Mouse (Mus musculus): ENCODE measurements around the gene Zfp872.
"Not testable (repeated sequence)": the region's sequence is repeated elsewhere in the genome, so short reads cannot be mapped to it uniquely, and the experiment has no call there.

Gene Zfp872

DNA sequence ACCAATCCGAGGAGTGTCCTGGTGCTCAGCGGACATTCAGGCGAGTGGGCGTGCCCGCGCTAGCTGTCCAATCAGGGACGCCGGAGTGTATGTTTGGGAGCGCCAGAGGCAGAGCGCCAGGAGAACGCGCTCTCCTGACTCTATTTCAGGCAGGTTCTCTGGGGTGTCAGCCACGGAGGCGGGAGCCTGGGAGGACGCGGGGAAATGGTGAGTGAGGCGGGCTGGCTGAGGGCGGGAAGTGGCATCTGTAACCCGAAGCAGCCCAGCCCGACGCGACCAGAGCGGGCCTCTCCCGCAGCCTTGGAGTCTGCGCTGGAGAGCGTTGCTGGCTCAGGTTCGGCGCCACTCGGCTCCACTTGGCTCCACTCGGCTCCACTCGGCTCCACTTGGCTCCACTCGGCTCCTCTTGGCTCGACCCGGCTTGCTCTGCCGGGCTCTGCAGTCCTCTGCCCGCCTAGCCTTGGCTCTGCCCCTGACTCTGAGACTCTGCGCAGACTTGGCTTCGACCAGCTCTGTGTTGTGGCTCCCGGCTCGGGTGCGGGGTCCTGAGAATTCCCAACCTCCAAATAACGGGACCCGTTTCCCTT, at the start of gene Zfp872:
Gene Zfp872, plus strand, starts transcription at position 66 of the 587 bp plus-strand sequence.
- peak; percentile 81 for DNase-seq (ENCODE audit: low spot score)

DNA sequence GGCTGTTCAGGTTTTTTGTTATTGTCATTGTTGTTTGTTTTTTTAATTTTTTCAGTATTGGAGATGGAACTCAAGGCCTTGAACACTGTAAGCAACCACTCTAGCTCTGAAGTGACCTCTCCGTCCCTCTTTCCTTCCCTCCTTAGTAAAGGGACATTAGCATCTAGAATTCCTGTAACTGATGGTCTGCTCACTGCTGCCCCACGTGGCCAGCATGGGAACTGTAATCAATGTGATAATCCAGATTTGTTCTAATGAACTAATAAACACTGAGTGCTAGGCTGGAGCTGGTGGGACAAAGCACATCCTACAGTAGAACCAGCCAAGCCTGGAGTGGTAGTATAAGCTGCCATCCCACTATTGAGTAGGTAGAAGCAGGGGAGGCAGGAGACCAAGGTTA, 49.4 kb upstream of the Zfp872 start:
- DNase-seq (ENCODE audit: low spot score) = no peak

DNA sequence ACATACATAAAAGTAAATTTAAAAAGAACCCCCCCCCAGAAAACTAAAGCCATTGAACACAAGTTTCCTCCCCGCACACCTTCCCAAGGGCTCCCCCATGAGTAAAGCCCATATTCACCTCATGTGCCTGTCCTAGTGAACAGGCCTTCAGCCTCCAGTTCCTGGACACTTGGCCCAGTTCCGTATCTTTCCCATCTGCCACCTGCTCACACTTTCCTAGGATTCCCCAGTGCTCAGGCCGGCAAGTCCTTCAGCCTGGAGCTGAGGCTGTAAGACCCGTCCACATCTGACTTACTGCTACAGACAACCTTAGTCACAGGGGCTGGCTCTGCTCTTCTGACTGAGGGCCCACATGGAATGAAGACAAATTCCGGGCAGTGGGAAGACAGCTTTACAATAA, 48.1 kb upstream of the Zfp872 start:
- DNase-seq (ENCODE audit: low spot score) = no peak

DNA sequence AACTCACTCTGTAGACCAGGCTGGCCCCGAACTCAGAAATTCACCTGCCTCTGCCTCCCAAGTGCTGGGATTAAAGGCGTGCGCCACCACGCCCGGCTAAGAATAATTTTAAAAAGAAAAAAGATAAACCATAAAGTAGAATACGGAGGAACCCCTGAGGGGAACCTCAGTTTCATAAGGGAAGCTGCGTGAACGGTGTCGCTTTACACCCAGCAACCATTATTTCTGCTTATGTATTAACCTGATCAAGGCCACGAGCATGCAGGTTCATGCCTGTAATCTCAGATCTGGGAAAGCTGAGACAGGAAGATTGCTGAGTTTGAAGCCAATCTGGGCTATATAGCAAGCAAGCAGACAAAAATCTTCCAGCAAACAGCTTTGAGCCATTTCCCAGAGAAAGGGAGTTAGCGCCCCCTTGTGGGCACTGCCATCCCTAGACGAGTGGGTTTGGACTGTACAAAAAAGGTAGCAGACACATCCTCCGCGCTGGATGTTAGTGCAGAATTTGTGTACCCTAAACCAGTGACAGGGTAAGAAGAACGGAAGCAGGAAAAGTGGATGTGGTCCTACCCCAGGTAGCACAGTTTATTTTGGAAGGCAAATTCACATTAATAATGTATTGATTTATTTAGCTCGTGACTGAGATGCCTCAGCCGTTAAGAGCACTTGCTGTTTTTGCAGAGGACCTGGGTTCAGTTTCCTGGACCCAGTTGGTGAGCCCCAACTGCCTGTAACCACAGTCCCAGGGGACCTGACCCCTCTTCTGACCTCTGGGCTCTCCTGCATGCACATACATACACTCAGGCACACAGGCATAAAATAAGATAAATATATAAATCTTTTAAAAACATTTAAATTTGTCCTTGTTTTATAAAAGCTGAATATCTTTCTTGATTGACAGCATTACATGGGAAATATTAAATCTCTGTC, 44.5 kb upstream of the Zfp872 start:
- peak; percentile 79 for DNase-seq (ENCODE audit: low spot score)

GRCm38 (mm10) chr9:22144304-22144965, 43.5 kb upstream of the Zfp872 start:
- DNase-seq (ENCODE audit: low spot score) = no peak

GRCm38 (mm10) chr9:22149426-22150248, 38.3 kb upstream of the Zfp872 start:
- DNase-seq (ENCODE audit: low spot score) = no peak

DNA sequence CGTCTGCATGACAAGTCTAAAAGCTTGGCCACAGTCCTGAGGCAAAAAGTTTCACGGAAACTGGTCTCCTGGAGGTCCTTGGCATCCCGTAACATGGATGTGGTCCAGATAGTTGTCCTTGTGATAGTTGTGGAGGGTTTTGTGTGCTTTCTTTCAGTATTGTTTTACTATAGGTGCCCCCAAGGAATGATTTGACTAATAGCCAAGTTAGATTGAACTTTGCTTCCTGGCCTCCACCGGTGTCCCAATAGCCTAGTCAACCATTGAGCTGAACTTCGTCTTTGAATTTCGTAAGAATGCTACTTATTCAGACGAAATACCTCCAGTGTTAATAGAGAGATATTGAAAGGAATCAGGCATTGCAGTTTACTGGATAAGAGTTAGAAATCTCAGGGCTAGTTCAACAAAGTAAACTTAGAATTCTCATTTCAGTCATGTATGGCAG, 37.6 kb upstream of the Zfp872 start:
- not testable (repeated sequence) for DNase-seq (ENCODE audit: low spot score)

- no peak for DNase-seq (ENCODE audit: low spot score)
Observed at GRCm38 (mm10) chr9:22150946-22151345, 36.9 kb upstream of the Zfp872 start.

DNA sequence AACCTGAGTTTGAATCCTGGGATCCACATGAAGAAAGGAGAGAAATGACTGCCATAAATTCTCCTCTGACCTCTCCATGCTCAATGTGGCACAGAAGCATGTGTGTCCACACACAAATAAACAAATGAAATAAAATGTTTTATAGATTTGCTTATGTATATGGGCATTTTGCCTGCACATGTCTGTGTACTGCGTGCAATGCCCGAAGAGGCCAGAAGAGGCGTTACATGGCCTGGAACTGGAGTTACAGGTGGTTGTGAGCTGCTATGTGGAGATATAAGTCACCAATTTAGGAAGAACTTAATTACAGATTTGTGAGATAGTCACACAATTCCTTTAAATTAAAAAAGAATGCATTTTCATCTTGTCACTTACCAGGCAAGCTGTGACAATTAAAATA, 34.1 kb upstream of the Zfp872 start:
- no peak for DNase-seq (ENCODE audit: low spot score)

DNA sequence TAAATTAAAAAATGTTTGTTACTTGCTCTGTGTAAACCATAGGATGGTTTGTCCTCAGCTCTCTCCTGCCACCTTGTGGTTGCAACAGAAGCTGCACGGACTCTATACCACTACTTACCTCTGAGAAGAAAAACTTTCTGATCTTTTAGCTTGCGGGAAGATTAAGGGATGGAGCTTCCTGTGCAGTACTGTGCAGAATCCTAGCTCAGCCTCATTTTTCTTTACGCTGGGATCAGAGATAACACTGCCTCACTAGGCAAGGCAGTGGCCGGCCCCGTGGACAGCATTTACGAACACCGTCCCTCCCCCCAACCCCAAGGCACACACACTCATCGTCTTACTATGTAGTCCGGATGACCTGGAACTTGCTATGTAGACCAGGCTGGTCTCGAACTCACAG, 32.3 kb upstream of the Zfp872 start:
- peak; percentile 46 for DNase-seq (ENCODE audit: low spot score)

GRCm38 (mm10) chr9:22156497-22157245, 31.2 kb upstream of the Zfp872 start, which contains the start of gene Pigyl:
Gene Pigyl (plus strand): TSS chr9:22156846.
- peak; percentile 99 for DNase-seq (ENCODE audit: low spot score)

- peak; percentile 27 for DNase-seq (ENCODE audit: low spot score)
Observed at GRCm38 (mm10) chr9:22157516-22158265, 30.2 kb upstream of the Zfp872 start.

- DNase-seq (ENCODE audit: low spot score) = no peak
Observed at GRCm38 (mm10) chr9:22161299-22161698, 26.6 kb upstream of the Zfp872 start.

- no peak for DNase-seq (ENCODE audit: low spot score)
Observed at GRCm38 (mm10) chr9:22162305-22162704, 25.6 kb upstream of the Zfp872 start.

GRCm38 (mm10) chr9:22162912-22163311, 25.0 kb upstream of the Zfp872 start:
- DNase-seq (ENCODE audit: low spot score) = no peak

GRCm38 (mm10) chr9:22164711-22165668, 22.9 kb upstream of the Zfp872 start:
- DNase-seq (ENCODE audit: low spot score) = no peak

DNA sequence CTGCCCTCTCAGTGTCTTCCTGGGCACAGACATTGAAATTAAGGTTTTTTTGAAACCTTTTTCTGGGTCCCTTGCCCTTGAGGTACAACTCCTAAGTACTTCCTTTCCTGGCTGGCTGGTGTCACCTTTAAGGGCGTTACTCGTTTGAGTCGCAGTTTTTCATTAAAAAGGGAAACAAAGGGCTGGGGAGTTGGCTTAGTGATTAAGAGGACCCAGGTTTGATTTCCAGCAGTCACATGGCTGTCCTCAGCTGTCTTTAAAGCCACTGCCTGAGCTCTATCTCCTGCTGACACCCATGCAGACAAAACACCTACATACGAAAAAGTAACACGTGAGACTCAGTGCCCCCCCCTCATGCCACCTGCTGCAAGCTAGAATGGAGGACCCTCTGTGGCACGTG, 21.9 kb upstream of the Zfp872 start:
- DNase-seq (ENCODE audit: low spot score) = no peak

- DNase-seq (ENCODE audit: low spot score) = peak; percentile 75
Observed at GRCm38 (mm10) chr9:22166686-22167085, 21.2 kb upstream of the Zfp872 start.

GRCm38 (mm10) chr9:22167751-22168150, 20.1 kb upstream of the Zfp872 start:
- no peak for DNase-seq (ENCODE audit: low spot score)
